Mouse (Mus musculus) megakaryocyte-erythroid progenitor cell, adult 5-6 weeks (primary cell): Measurements from ENCODE around the gene Nit1. TPM values are rescaled to one million over a fixed set of nuclear protein-coding genes. Genes with fewer than 3 reads are reported as not detected.
"Not testable (repeated sequence)": the region's sequence is repeated elsewhere in the genome, so short reads cannot be mapped to it uniquely, and the experiment has no call there.

Experiments used
- ATAC-seq: replicated peaks from 2 replicates; pipeline ENCODE4 v1.8.0; 2016; ENCODE audit warnings: mild to moderate bottlenecking, inconsistent platforms; ENCODE audit not compliant: severe bottlenecking, poor library complexity, low FRiP score, low TSS enrichment
- total RNA-seq, 2 experiments: library from RNA; stranded (forward) in 1 of 2; stranded (reverse) in 1 of 2; fragments of 200-1000, 215-1000 nt in 1 of 2; fragments of >200 nt in 1 of 2; fragmentation: Nextera tagmentation in 1 of 2; gene quantifications; 2 replicates each; pipeline ENCODE4 v1.2.3; 2014 to 2017

The Nit1 gene
- total RNA-seq, 2 experiments from 2014 or later = 22.0 to 42.4 TPM

DNA sequence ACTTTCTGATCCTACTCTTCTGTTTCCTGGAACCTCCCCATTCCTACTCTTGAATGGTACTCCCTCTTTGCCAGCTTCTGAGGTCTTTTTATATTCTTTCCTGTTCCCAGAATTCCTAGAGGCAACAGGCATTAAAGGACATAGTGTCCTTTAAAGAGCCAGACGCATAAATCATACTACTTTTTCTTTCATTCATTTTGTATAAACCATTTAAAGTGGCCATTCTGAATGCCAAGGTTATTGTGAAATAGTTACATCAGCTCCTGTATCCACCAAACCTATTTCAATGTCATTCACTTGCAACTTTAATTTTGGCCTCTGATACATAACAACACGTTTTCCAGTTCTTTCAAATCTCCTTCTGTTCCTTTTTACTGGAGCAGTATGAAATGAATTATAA, 36.1 kb downstream of the Nit1 start:
- ATAC-seq = no peak

DNA sequence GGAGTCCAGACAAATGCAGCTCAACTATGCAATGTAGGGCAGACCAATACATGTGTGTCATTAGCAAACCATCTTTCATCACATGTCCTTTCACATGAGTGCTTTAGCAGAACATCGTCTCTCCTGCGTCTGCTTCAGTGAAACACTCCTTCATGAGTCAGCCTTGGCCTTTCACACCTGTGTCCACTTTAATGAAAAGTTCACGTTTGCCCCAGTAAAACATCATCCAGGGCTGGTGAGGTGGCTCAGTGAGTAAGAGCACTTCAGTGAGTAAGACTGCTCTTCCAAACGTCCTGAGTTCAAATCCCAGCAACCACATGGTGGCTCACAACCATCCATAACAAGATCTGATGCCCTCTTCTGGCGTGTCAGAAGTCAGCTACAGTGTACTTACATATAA, 39.3 kb downstream of the Nit1 start:
- ATAC-seq = not testable (repeated sequence)

- ATAC-seq = no peak
These were observed 47.2 kb downstream of the Nit1 start for GRCm38 (mm10) chr1:171298226-171298625.

GRCm38 (mm10) chr1:171295063-171295402, 50.4 kb downstream of the Nit1 start:
- peak; percentile 40; the same call in 1 of the 2 replicates for ATAC-seq

DNA sequence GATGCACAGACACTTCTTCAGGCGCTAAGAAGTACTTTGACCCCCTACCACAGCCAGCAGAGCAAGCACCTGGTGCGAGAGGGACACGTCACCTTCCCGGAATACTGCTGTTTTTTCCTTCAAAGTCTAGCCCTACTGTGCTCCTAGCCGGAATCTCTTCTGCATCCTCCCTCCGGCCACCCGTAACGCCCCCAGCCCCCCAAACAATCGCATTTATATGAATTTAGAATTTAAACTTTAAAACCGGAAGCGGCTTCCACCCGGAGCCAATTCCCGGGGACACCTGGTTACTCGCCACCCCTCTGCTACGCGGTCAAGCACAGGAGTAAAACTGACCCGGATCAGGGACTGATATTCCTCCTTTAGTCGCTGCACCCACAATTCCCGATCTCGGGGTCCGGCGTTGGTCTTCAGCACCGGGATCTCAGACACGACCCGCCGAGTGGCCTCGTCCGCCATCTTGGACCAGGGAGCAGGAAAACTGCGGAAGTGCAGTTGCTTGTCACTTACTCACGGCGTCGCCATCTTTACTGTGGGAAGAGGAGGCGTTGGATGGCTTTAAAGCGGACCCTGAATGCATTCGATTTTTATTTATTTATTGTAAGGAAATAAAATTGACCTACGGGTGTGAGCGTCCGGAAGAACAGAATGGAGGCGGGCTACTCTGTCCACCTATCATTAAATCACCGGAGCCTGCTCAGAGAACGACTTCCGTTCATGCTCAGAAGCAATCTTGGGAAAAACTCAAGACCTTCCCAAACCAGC, 51.0 kb downstream of the Nit1 start, which contains the start of gene Ufc1:
Ufc1 (minus strand) TSS at position 727 of the 765 bp plus-strand sequence.
- ATAC-seq = peak; percentile 94

DNA sequence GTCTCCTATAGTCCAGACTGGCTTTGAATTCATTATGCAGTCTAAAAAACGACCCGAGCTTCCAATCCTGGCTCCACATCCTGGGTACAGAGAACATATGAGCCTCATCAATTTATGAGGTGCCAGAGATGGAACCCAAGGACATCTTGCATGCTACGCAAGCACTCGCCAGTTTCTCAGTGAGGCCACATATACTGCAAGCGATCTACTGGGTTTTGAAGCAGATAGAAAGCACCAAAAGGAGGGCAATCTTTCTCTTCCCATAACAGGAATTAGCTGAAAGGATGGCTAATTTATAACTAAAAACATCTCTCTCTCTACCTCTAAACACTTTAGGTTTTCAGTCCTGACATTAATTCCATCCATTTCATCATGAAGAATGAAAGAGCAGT, 51.5 kb downstream of the Nit1 start:
- ATAC-seq = no peak

GRCm38 (mm10) chr1:171293351-171293750, 52.1 kb downstream of the Nit1 start:
- no peak for ATAC-seq

DNA sequence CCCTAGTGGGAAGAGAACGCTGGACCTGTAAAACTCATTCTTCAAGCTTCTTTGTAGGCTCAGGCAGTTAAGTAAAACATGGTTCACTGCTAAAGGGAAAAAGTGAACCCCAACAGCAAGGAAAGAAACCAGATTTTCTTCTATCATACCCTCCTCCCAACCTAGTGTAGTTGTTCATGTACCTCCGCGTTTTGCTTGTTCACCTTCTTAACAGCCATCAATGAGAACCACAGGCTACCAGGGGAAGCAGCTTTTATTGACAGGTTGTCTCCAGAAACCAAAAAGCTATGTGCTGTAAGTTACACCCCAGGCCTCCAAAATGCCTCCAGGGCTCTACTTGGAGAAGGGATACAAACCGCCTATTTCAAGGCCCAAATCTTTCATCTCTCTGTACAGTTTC, 57.1 kb downstream of the Nit1 start:
- no peak for ATAC-seq

Other genes starting within 250 kb of the Nit1 start
- 12.6 and 18.9 TPM in 2 replicates for gene Cfap126, start 231.7 kb downstream of the Nit1 start, total RNA-seq (2014; fragmentation: Nextera tagmentation)
- 4.3 and 11.8 TPM in 2 replicates for gene Cfap126, start 231.7 kb downstream of the Nit1 start, total RNA-seq (2017)
- gene Sdhc, start 195.0 kb downstream of the Nit1 start, total RNA-seq (2014; fragmentation: Nextera tagmentation) = 150 and 178 TPM in 2 replicates
- 72.0 and 84.7 TPM in 2 replicates for gene Sdhc, start 195.0 kb downstream of the Nit1 start, total RNA-seq (2017)
- not detected in 2 replicates for gene Mpz, start 194.9 kb downstream of the Nit1 start, total RNA-seq (2014; fragmentation: Nextera tagmentation)
- gene Mpz, start 194.9 kb downstream of the Nit1 start, total RNA-seq (2017) = 0.61 TPM in 1 of 2 replicates, not detected in the other
- 0.69 and 3.6 TPM in 2 replicates for gene Pcp4l1, start 149.4 kb downstream of the Nit1 start, total RNA-seq (2014; fragmentation: Nextera tagmentation)
- gene Pcp4l1, start 149.4 kb downstream of the Nit1 start, total RNA-seq (2017) = 1.1 TPM in 1 of 2 replicates, not detected in the other
- gene Nr1i3, start 131.7 kb downstream of the Nit1 start, total RNA-seq (2014; fragmentation: Nextera tagmentation) = 0.07 TPM in 1 of 2 replicates, not detected in the other
- 0.38 TPM in 1 of 2 replicates, not detected in the other for gene Nr1i3, start 131.7 kb downstream of the Nit1 start, total RNA-seq (2017)
- 22.3 and 46.9 TPM in 2 replicates for gene Tomm40l, start 123.1 kb downstream of the Nit1 start, total RNA-seq (2014; fragmentation: Nextera tagmentation)
- 25.0 and 33.7 TPM in 2 replicates for gene Tomm40l, start 123.1 kb downstream of the Nit1 start, total RNA-seq (2017)
- 3.8 TPM in 1 of 2 replicates, not detected in the other for gene Apoa2, start 120.6 kb downstream of the Nit1 start, total RNA-seq (2014; fragmentation: Nextera tagmentation)
- not detected in 2 replicates for gene Apoa2, start 120.6 kb downstream of the Nit1 start, total RNA-seq (2017)
- 3.7 and 9.1 TPM in 2 replicates for gene Fcer1g, start 111.3 kb downstream of the Nit1 start, total RNA-seq (2014; fragmentation: Nextera tagmentation)
- gene Fcer1g, start 111.3 kb downstream of the Nit1 start, total RNA-seq (2017) = 11.9 and 14.3 TPM in 2 replicates
- gene Adamts4, start 95.2 kb downstream of the Nit1 start, total RNA-seq (2014; fragmentation: Nextera tagmentation) = 0.11 TPM in 1 of 2 replicates, not detected in the other
- gene Adamts4, start 95.2 kb downstream of the Nit1 start, total RNA-seq (2017) = not detected in 2 replicates
- gene Ndufs2, start 94.3 kb downstream of the Nit1 start, total RNA-seq (2014; fragmentation: Nextera tagmentation) = 273 and 313 TPM in 2 replicates
- gene Ndufs2, start 94.3 kb downstream of the Nit1 start, total RNA-seq (2017) = 280 and 331 TPM in 2 replicates
- gene B4galt3, start 75.3 kb downstream of the Nit1 start, total RNA-seq (2014; fragmentation: Nextera tagmentation) = 34.5 and 55.7 TPM in 2 replicates
- gene B4galt3, start 75.3 kb downstream of the Nit1 start, total RNA-seq (2017) = 15.2 and 24.0 TPM in 2 replicates
- 114 and 123 TPM in 2 replicates for gene Ppox, start 64.5 kb downstream of the Nit1 start, total RNA-seq (2014; fragmentation: Nextera tagmentation)
- gene Ppox, start 64.5 kb downstream of the Nit1 start, total RNA-seq (2017) = 18.1 and 29.5 TPM in 2 replicates
- 44.1 and 50.1 TPM in 2 replicates for gene Usp21, start 57.7 kb downstream of the Nit1 start, total RNA-seq (2014; fragmentation: Nextera tagmentation)
- 16.9 and 33.0 TPM in 2 replicates for gene Usp21, start 57.7 kb downstream of the Nit1 start, total RNA-seq (2017)
- gene Ufc1, start 50.6 kb downstream of the Nit1 start, total RNA-seq (2014; fragmentation: Nextera tagmentation) = 74.8 and 83.3 TPM in 2 replicates
- 65.6 and 72.6 TPM in 2 replicates for gene Ufc1, start 50.6 kb downstream of the Nit1 start, total RNA-seq (2017)
- gene Dedd, start 16.5 kb downstream of the Nit1 start, total RNA-seq (2014; fragmentation: Nextera tagmentation) = 22.4 and 38.5 TPM in 2 replicates
- 13.5 and 23.7 TPM in 2 replicates for gene Dedd, start 16.5 kb downstream of the Nit1 start, total RNA-seq (2017)
- gene Pfdn2, start within 50 bp of the Nit1 start, total RNA-seq (2014; fragmentation: Nextera tagmentation) = 45.1 and 97.3 TPM in 2 replicates
- 66.2 and 101 TPM in 2 replicates for gene Pfdn2, start within 50 bp of the Nit1 start, total RNA-seq (2017)
- 0.20 TPM in 1 of 2 replicates, not detected in the other for gene Klhdc9, start 15.2 kb upstream of the Nit1 start, total RNA-seq (2014; fragmentation: Nextera tagmentation)
- gene Klhdc9, start 15.2 kb upstream of the Nit1 start, total RNA-seq (2017) = 0.80 TPM in 1 of 2 replicates, not detected in the other
- gene Nectin4, start 24.5 kb upstream of the Nit1 start, total RNA-seq (2014; fragmentation: Nextera tagmentation) = not detected in 2 replicates
- gene Nectin4, start 24.5 kb upstream of the Nit1 start, total RNA-seq (2017) = 0.14 and 0.27 TPM in 2 replicates
- gene Arhgap30, start 43.3 kb upstream of the Nit1 start, total RNA-seq (2014; fragmentation: Nextera tagmentation) = 11.8 and 20.7 TPM in 2 replicates
- 18.7 and 28.7 TPM in 2 replicates for gene Arhgap30, start 43.3 kb upstream of the Nit1 start, total RNA-seq (2017)
- 24.1 and 32.0 TPM in 2 replicates for gene Usf1, start 65.7 kb upstream of the Nit1 start, total RNA-seq (2014; fragmentation: Nextera tagmentation)
- 46.2 and 60.5 TPM in 2 replicates for gene Usf1, start 65.7 kb upstream of the Nit1 start, total RNA-seq (2017)
- not detected in 2 replicates for gene Tstd1, start 73.2 kb upstream of the Nit1 start, total RNA-seq (2014; fragmentation: Nextera tagmentation)
- gene Tstd1, start 73.2 kb upstream of the Nit1 start, total RNA-seq (2017) = 1.1 TPM in 1 of 2 replicates, not detected in the other
- gene F11r, start 91.9 kb upstream of the Nit1 start, total RNA-seq (2014; fragmentation: Nextera tagmentation) = not detected in 2 replicates
- 0.38 and 2.3 TPM in 2 replicates for gene F11r, start 91.9 kb upstream of the Nit1 start, total RNA-seq (2017)
- gene Alyref2, start 157.8 kb upstream of the Nit1 start, total RNA-seq (2014; fragmentation: Nextera tagmentation) = 5.5 and 10.9 TPM in 2 replicates
- gene Alyref2, start 157.8 kb upstream of the Nit1 start, total RNA-seq (2017) = 3.5 and 5.3 TPM in 2 replicates
- not detected in 2 replicates for gene Itln1, start 189.6 kb upstream of the Nit1 start, total RNA-seq (2014; fragmentation: Nextera tagmentation)
- not detected in 2 replicates for gene Itln1, start 189.6 kb upstream of the Nit1 start, total RNA-seq (2017)
- 1.8 and 3.9 TPM in 2 replicates for gene Cd244a, start 213.5 kb upstream of the Nit1 start, total RNA-seq (2014; fragmentation: Nextera tagmentation)
- 1.7 and 2.4 TPM in 2 replicates for gene Cd244a, start 213.5 kb upstream of the Nit1 start, total RNA-seq (2017)